In the genomic region with DNA sequence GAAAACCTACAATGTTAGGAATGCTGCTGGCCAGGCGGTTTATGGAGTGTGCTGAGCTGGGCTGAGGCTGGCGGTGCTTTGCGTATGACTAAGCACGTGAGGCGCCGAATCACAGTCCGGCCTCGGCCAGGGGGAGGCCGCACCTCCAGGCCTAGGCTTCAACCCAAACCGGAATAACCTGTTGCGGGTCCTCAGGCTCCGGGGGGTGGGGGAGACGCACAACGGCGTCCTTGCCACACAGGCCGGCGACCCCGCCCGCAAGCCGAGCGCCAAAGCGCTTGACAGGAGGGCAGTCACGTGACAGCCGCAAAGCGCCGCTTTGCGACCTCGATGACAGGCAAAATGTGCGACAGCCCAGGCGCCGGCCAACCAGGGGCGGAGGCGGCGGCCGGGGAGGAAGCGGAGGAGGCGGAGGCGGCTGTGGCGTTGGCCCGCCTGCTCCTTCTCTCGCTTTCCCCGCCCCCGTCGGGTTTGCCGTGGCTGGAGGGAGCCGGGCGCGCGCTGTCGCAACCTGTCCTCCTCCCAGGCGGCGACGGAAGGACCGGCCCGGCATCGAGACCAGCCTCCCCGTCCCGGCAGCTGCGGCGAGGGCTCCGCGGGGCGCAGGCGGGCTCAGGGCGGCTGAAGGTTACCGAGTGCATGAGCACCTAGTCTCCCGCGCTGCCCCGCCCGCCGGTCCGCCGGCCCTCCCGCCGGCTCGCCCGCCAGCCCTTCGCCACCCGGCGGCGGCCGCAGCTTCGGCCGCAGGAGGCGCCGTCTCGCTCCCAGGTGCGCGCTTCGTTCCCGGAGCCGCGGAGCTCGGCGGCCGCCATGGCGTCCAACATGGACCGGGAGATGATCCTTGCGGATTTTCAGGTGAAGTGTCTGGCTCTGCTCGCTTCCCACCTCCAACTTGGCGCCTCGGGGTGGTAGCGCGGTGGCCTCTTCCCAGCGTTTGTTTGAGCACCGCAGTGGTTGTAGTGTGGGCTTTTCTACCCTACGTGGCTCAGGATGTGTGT, we compare ENCODE assay signal across 8 mouse cellular contexts. TPM values are rescaled to one million over a fixed set of nuclear protein-coding genes. Genes with fewer than 3 reads are reported as not detected.
DNase-seq lines count a peak whose midpoint lies in the region; ATAC-seq and TF ChIP-seq lines count a peak whose summit lies in the region.

TSS of gene Faf1 (plus strand) at position 371 of the 998 bp plus-strand sequence.

- no peaks in the 10 kb centered on the region for H3K9me3 ChIP-seq in hindbrain, postnatal 0 days (ENCODE audit: low read length)
- H3K9me3 ChIP-seq in megakaryocyte, embryonic 14.5 days, result no peaks in the 10 kb centered on the region

- peak; percentile 97 for ATAC-seq in common myeloid progenitor, adult 5-6 weeks (replicated peaks; ENCODE audit: low read depth, poor library complexity, severe bottlenecking)
- peak; percentile 98 for ATAC-seq in hindbrain, postnatal 0 days

- under 1% methylated on average over 85 of the region's 107 CpGs for WGBS in hindbrain, postnatal 0 days

- intact Hi-C loops in gastrocnemius, adult 2 months (cut with DNase I), result loop anchor here (1.0 kb wide), 1 partner anchor 10 kb away; no protein-coding TSS in a partner anchor

- peak within 1 kb of the TSS; percentile 67 for H3K4me2 ChIP-seq in hindbrain, postnatal 0 days (ENCODE audit: low read depth, low read length)

- H3K9ac ChIP-seq in hindbrain, postnatal 0 days (replicated peaks; ENCODE audit: low read length), result peak within 1 kb of the TSS; percentile 85

- peak; percentile 100 for DNase-seq in ZHBTc4 (ENCODE audit: low read depth, low spot score)
- DNase-seq in gastrocnemius, adult 2 months, result peak; percentile 99
- peak; percentile 99 for DNase-seq in hindbrain, postnatal 0 days (ENCODE audit: low spot score)
- peak; percentile 96 to 97 for DNase-seq in left cerebral cortex, adult 8-10 months (ENCODE audit: low spot score in 2 of 2)
- peak; percentile 97 to 98 for DNase-seq in right cerebral cortex, postnatal 10 days (ENCODE audit: low spot score in 2 of 2)
- peak; percentile 93 for DNase-seq in urinary bladder, postnatal 25 days (ENCODE audit: low spot score)

- no peaks in the 10 kb centered on the region for H3K36me3 ChIP-seq in hindbrain, postnatal 0 days (ENCODE audit: insufficient read depth, low read length)
- H3K36me3 ChIP-seq in megakaryocyte, embryonic 14.5 days (replicated peaks; ENCODE audit: low read length), result no peaks in the 10 kb centered on the region

- H3K4me3 ChIP-seq in gastrocnemius, adult 2 months, result peak within 1 kb of the TSS; percentile 86
- H3K4me3 ChIP-seq in hindbrain, postnatal 0 days (ENCODE audit: low read length), result peak within 1 kb of the TSS; percentile 93
- peak within 1 kb of the TSS; percentile 96 for H3K4me3 ChIP-seq in megakaryocyte, embryonic 14.5 days (replicated peaks)

- H3K27ac ChIP-seq in gastrocnemius, adult 2 months, result peak within 1 kb of the TSS; percentile 99
- H3K27ac ChIP-seq in hindbrain, postnatal 0 days, result peak within 1 kb of the TSS; percentile 96

- H3K27me3 ChIP-seq in hindbrain, postnatal 0 days (ENCODE audit: insufficient read depth, low read length), result no peaks in the 10 kb centered on the region
- H3K27me3 ChIP-seq in megakaryocyte, embryonic 14.5 days (replicated peaks), result no peaks in the 10 kb centered on the region

- no peaks in the 10 kb centered on the region for H3K4me1 ChIP-seq in hindbrain, postnatal 0 days (ENCODE audit: insufficient read depth, low read length)
- peaks cover 24% of the 10 kb centered on the region for H3K4me1 ChIP-seq in megakaryocyte, embryonic 14.5 days

- TF ChIP-seq CTCF in gastrocnemius, adult 2 months (IDR thresholded peaks at IDR 0.05), result peak; percentile 55
- peak; percentile 19 for TF ChIP-seq CTCF in hindbrain, postnatal 0 days (IDR thresholded peaks at IDR 0.05; ENCODE audit: low read depth)

RNA-seq across cellular contexts. Expression of gene Faf1, which starts in this region (rescaled TPM):
- 59.8 and 74.9 TPM in 2 replicates for total RNA-seq in common myeloid progenitor, adult 5-6 weeks (2017)
- total RNA-seq in gastrocnemius, adult 2 months (2021), result 10 to 100 TPM; 40.7 to 45.6 TPM
- 38.2 and 40.5 TPM in 2 replicates for total RNA-seq in hindbrain, postnatal 0 days (2014; rRNA removed)
- polyA plus RNA-seq in hindbrain, postnatal 0 days (2015; fragmentation: Nextera tagmentation; extraction: Ambion mirVana), result 29.6 and 30.1 TPM in 2 replicates
- total RNA-seq in left cerebral cortex, adult 8-10 months (2022), result 10 to 100 TPM; 25.6 to 27.4 (median 27.1) TPM
- polyA plus RNA-seq in megakaryocyte, embryonic 14.5 days (2012; ENCODE audit: insufficient read depth, low replicate concordance), result 2.0 and 3.4 TPM in 2 replicates

Comparison
In these comparisons a context has a peak if more than half of its experiments do, and no peak if none do; other contexts are left out.
1. Peak in every context shown above with its lines: DNase-seq, ATAC-seq, H3K4me3 ChIP-seq and H3K27ac ChIP-seq.